Mouse (Mus musculus) monocyte, adult 5-6 weeks (primary cell): ENCODE data around the gene Tnfsfm13. TPM values are rescaled to one million over a fixed set of nuclear protein-coding genes. Genes with fewer than 3 reads are reported as not detected.
"Not testable (repeated sequence)": the region's sequence is repeated elsewhere in the genome, so short reads cannot be mapped to it uniquely, and the experiment has no call there.

Source experiments
- ATAC-seq: fragments of 153-309, 156-312 bp; replicated peaks from 2 replicates; pipeline ENCODE4 v1.8.0; 2017; ENCODE audit warnings: mild to moderate bottlenecking; ENCODE audit not compliant: low TSS enrichment, insufficient number of reproducible peaks, severe bottlenecking, poor library complexity, low FRiP score
- total RNA-seq: library from RNA; stranded (forward); fragments of 200-1000, 200-491, 200-594 nt; gene quantifications from 3 replicates; pipeline ENCODE4 v1.2.3, GENCODE M21; 2017

Gene Tnfsfm13
- total RNA-seq = 23.9 to 50.5 TPM (median 24.3 TPM) in 3 replicates

DNA sequence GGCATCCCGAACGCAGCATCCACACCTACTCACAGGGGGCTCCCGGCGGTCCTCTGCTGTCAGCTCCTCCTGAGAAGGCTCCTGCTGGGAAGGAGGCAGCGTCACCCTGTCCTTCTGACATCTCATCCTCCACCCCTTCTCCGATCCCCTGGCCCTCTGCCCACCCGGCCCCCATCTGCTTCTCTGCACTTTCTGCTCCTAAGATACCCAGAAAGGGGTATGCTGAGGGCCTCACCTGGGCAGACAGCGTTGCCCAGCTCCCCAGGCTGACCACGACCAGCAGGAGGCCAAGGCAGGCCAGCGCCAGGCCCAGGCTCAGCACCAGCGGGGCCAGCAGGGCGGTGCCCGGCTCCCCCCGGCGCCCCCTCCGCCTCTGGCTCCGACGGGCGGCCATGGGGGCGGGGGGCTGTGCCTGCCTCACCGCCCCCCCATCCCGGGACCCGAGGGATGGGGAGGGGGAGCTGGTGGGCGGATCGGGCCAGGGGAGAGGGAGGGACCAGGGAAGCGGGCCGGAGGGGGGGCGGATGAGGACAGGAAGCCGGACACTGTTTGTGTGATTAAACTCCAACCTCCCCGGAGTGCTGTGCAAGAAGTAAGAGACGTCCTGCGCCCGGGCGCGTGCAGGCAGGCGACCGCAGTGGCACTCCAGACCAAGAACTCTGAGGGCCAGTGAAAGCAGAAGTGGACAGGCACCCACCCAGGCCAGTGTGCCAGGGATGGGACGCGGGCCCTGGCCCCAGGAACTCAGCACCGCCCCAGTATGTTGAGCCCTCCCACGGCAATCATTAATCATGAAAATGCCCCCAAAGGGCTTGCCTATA, at the start of gene Tnfsfm13, which contains the start of gene Tnfsf12:
Gene Tnfsfm13 (minus strand): TSS at position 738 of the 821 bp plus-strand sequence.
Gene Tnfsf12 (minus strand): TSS at position 489 of the 821 bp plus-strand sequence.
- peak; percentile 78 for ATAC-seq

- not testable (repeated sequence) for ATAC-seq
Observed at GRCm38 (mm10) chr11:69731408-69731807, 35.5 kb upstream of the Tnfsfm13 start.

DNA sequence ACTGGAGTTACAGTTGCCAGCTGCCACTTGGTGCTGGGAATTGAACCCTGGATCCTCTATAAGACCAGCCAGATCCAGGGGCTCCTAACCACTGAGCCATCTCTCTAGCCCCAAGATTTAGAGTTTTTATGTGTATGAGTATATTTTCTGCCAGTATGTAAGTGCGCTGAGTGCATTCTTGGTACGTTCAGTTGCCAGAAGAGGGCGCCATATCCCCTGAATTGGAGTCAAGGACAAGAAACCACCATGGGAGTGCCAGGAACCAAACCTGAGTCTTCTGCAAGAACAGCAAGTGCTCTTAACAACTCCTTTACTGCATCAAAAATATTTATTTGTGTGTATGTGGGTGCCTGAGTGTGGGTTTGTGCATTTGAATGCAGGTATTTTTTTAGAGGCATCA, 33.2 kb upstream of the Tnfsfm13 start:
- ATAC-seq = peak; percentile 67

DNA sequence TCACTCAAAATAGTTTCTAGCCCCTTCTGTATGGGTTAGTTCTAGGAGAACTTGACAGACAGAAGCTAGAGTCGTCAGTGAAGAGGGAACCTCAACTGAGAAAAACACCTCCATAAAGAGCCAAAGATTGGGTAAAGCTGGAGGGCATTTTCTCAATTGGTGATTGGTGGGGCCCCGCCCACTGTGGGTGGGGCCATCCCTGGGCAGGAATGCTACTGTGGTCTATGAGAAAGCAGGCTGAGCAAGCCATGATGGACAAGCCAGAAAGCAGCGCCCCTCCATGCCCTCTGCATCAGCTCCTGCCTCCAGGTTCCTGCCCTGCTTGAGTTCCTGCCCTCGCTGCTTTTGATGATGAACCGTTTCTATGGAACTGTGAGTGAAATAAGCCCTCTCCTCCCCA, 30.1 kb upstream of the Tnfsfm13 start:
- ATAC-seq = no peak

DNA sequence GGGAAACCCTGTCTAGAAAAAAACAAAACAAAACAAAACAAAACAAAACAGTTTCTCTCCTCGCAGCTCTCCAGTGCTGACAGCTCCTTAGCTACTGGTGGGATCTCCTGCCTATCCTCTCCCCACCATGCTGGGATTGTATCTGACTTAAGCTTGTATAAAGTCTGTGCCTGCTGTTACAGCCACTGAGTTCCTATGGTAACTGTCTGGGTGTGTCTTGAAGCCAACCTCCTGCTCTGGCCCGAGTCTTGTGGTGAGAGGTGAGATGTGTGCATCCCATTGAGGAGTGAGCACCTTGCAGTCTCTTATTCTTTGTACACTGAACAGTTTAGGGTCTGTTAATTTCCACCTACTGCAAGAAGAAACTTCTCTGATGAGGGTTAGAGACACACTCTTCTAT, 27.2 kb upstream of the Tnfsfm13 start:
- ATAC-seq = no peak

DNA sequence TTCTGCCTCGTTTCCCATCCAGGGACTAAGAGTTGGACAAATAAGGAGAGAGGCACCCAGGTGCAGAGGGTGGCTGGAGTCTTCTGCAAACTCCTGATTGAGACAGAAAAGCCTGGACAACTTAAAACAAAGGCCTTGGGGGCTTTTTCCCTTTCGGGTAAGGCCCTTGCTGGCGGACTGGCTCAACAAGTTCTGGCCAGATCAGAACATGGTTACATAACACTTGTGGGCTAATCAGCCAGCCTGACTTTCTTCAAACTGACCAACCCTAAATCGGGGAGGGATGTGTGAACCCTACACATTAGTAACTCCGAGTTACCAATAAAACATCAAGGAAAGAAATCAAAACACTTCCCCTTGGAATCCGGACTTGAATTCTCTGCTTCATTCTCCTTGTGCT, 25.0 kb upstream of the Tnfsfm13 start:
- no peak for ATAC-seq

- no peak for ATAC-seq
Observed at GRCm38 (mm10) chr11:69719423-69719822, 23.5 kb upstream of the Tnfsfm13 start.

GRCm38 (mm10) chr11:69718661-69719060, 22.8 kb upstream of the Tnfsfm13 start:
- no peak for ATAC-seq

DNA sequence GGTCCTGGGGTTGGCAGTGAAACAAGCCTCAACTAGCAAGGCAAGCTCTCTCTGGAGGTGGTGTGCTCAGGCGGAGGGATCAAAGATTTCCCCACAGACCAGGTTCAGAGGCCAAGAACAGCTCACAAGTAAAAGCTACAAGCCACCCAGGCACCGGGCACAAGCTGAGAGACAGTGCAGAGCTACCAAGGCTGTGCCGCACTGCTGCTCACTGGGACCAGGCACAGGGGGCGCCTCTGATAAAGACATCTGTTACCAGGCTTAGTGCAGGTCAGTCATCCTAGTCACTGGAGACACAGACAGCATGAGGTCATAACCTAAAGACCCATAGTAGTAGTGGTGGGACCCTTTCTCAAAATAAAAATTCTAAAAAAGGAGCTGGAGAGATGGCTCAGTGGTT, 21.1 kb upstream of the Tnfsfm13 start:
- ATAC-seq = no peak

GRCm38 (mm10) chr11:69715929-69716328, 20.0 kb upstream of the Tnfsfm13 start:
- ATAC-seq = no peak

GRCm38 (mm10) chr11:69715482-69715881, 19.6 kb upstream of the Tnfsfm13 start:
- ATAC-seq = peak; percentile 61; the same call in 1 of the 2 replicates

DNA sequence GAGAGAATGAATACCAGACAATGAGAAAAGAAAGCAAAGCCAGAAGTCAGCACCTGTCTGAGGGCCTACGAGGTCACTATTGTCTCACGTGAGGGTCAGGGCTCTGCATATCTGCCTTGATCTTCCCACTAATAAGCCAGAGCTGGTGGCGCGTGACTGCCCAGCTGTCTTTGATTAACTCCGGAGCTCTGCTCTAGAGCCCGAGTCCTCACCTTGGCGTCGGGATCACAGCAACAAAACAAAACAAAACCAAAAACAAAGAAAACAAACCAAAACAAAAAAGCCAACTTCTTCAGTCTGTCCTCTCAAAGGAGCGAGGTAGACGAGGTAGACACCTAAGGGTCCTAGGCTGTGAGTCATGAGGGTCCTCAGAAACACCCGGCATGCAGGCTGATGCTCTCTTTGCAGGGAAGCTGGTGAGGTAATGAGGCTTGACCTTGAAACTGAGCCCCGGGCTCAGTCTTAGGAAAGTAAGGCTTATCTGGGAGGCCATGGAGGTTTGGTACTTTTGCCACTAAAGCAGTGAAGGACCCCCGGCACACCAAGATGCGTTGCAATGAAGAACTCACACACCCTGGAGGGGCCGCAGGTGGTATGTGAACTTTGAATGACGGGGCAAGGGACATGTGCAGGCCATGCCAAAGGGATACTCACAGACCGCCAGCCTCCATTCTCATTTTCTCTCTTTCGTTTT, 18.9 kb upstream of the Tnfsfm13 start:
- ATAC-seq = no peak

DNA sequence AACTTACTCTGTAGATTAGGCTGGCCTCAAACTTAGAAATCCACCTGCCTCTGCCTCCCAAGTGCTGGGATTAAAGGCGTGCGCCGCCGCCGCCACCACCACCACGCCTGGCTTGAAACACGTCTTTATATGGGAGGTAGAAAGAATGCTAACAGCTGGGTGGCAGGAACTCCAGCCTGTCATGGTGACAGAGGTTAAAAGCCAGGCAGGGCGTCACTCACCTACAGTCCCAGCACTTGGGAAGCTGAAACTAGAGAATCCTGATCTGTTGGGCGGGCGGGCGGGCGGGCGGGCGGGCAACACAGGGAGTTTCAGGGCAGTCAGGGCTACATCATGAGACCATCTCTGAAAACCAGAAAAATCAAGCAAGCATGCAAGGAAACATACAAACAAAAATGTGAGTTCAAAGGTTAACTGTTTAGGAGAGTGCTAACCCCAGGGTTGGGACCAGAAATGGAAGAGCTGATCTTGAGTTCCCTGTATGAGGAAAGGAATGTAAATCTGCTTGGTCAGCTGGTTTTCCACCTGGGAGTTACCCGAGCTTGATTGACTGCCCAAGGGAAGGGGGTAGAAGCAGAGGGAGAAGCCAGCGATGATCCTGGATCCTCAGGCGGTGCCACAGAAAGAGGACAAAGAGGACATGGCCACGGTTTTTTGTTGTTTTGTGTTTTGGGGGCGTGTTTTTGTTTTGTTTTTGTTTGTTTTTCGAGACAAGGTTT, 17.2 kb upstream of the Tnfsfm13 start:
- no peak for ATAC-seq

GRCm38 (mm10) chr11:69711082-69711481, 15.2 kb upstream of the Tnfsfm13 start:
- ATAC-seq = no peak

- ATAC-seq = no peak
Observed at GRCm38 (mm10) chr11:69710470-69710869, 14.6 kb upstream of the Tnfsfm13 start.

- no peak for ATAC-seq
Observed at GRCm38 (mm10) chr11:69709554-69710446, 13.9 kb upstream of the Tnfsfm13 start.

- no peak for ATAC-seq
Observed at GRCm38 (mm10) chr11:69708614-69709265, 12.8 kb upstream of the Tnfsfm13 start.

DNA sequence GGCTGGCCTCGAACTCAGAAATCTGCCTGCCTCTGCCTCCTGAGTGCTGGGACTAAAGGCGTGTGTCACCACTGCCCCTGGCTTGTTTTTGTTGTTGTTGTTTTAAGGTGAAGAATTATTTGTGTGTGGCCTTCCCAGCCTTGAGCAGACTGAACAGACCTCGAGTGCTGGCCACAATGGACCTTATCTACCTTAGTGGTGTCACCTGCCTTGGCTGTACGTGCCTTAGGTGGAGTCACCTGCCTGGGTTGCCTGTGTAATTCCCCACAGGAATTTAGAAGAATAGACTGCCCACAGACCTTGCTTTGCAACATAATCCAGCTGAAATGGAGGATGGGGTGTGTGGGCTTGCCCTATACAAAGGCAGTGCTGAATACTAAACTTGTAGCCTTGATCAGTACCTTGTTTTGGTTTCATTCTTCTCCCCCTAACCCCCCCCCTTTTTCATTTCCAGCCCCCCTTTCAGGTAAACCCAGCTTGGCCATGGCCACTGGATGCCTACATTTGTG, 12.0 kb upstream of the Tnfsfm13 start:
- ATAC-seq = no peak
